Mouse (Mus musculus) testis, adult 2 months (tissue): ENCODE data around the gene Fam163b. TPM values are rescaled to one million over a fixed set of nuclear protein-coding genes. Genes with fewer than 3 reads are reported as not detected.

Experiments used
- H3K27ac ChIP-seq: fragments of 200-500 bp; 2 replicates; pipeline ENCODE4 v1.5.1; 2012; ENCODE audit warnings: low read depth, low read length; ENCODE audit not compliant: control insufficient read depth, insufficient read depth
- H3K27me3 ChIP-seq: fragments of 200-500 bp; 2 replicates; pipeline ENCODE4 v1.6.1; 2012; ENCODE audit warnings: mild to moderate bottlenecking, low read length, moderate library complexity; ENCODE audit not compliant: control insufficient read depth, insufficient read depth
- H3K36me3 ChIP-seq: fragments of 200-500 bp; 2 replicates; pipeline ENCODE4 v1.6.1; 2012; ENCODE audit warnings: mild to moderate bottlenecking, low read length; ENCODE audit not compliant: control insufficient read depth, insufficient read depth
- H3K4me1 ChIP-seq: fragments of 200-500 bp; 2 replicates; pipeline ENCODE4 v1.6.1; 2012; ENCODE audit warnings: low read length; ENCODE audit not compliant: control insufficient read depth, insufficient read depth
- H3K4me3 ChIP-seq: fragments of 200-500 bp; 2 replicates; pipeline ENCODE4 v1.5.1; 2012; ENCODE audit warnings: low read depth, mild to moderate bottlenecking, low read length, moderate library complexity, mixed read lengths; ENCODE audit not compliant: control insufficient read depth
- CTCF ChIP-seq: fragments of 200-500 bp; IDR thresholded peaks from 2 replicates; pipeline ENCODE4 v1.5.1; 2012; ENCODE audit warnings: low read depth, mild to moderate bottlenecking, inconsistent platforms, low read length, moderate library complexity; ENCODE audit not compliant: control insufficient read depth, insufficient read depth, insufficient replicate concordance
- POLR2A ChIP-seq: fragments of 200-500 bp; IDR thresholded peaks from 2 replicates; pipeline ENCODE4 v1.6.1; 2012; ENCODE audit warnings: low read depth, mild to moderate bottlenecking, inconsistent platforms, low read length, moderate library complexity; ENCODE audit not compliant: control insufficient read depth
- polyA plus RNA-seq: library from polyadenylated mRNA; depleted of rRNA; stranded (reverse); fragments of >200 nt; gene quantifications from 2 replicates; pipeline ENCODE4 v1.2.3, GENCODE M21; 2012; rRNA removed

The Fam163b gene
- polyA plus RNA-seq, 1 experiment: 0.54 TPM

- H3K27ac ChIP-seq: no peak overlapping the region
These were observed 72.0 kb downstream of the Fam163b start for GRCm38 (mm10) chr2:27070247-27070813.

GRCm38 (mm10) chr2:27069646-27070045, 72.6 kb downstream of the Fam163b start:
- Histone ChIP-seq H3K27me3 (no peaks in the 10 kb centered on the region), H3K36me3 (no peaks in the 10 kb centered on the region), H3K27ac (no peak overlapping the region), H3K4me3 (no peak overlapping the region), H3K4me1 (peaks cover 13% of the 10 kb centered on the region)
- TF ChIP-seq CTCF (no peak), POLR2A (no peak)

More at GRCm38 (mm10) chr2:27070247-27070813, 72.0 kb downstream of the Fam163b start:
- no peak for TF ChIP-seq CTCF
- no peak for TF ChIP-seq POLR2A
- no peaks in the 10 kb centered on the region for H3K36me3 ChIP-seq
- H3K4me3 ChIP-seq: no peak overlapping the region
- H3K4me1 ChIP-seq: peaks cover 13% of the 10 kb centered on the region
- no peaks in the 10 kb centered on the region for H3K27me3 ChIP-seq

- H3K4me3 ChIP-seq: no peak overlapping the region
These were observed 74.3 kb downstream of the Fam163b start for GRCm38 (mm10) chr2:27067996-27068395.

GRCm38 (mm10) chr2:27067124-27067523, 75.2 kb downstream of the Fam163b start:
- H3K4me3 ChIP-seq: no peak overlapping the region
- no peak overlapping the region for H3K27ac ChIP-seq
- H3K4me1 ChIP-seq: peaks cover 9% of the 10 kb centered on the region; the same call in 1 of the 2 replicates
- H3K27me3 ChIP-seq: no peaks in the 10 kb centered on the region
- H3K36me3 ChIP-seq: no peaks in the 10 kb centered on the region
- TF ChIP-seq CTCF: no peak
- TF ChIP-seq POLR2A: no peak

More at GRCm38 (mm10) chr2:27067996-27068395, 74.3 kb downstream of the Fam163b start:
- TF ChIP-seq POLR2A (no peak), CTCF (no peak)
- Histone ChIP-seq H3K36me3 (no peaks in the 10 kb centered on the region), H3K27me3 (no peaks in the 10 kb centered on the region), H3K27ac (no peak overlapping the region), H3K4me1 (peaks cover 11% of the 10 kb centered on the region)

Other genes starting within 250 kb of the Fam163b start
- gene Surf6, start 239.6 kb downstream of the Fam163b start, polyA plus RNA-seq: 4.5 and 5.8 TPM in 2 replicates
- 30.3 and 34.4 TPM in 2 replicates for gene Med22, start 231.8 kb downstream of the Fam163b start, polyA plus RNA-seq
- 229 and 302 TPM in 2 replicates for gene Rpl7a, start 231.7 kb downstream of the Fam163b start, polyA plus RNA-seq
- gene Surf2, start 226.1 kb downstream of the Fam163b start, polyA plus RNA-seq: 9.0 and 9.9 TPM in 2 replicates
- 23.2 and 26.3 TPM in 2 replicates for gene Surf1, start 226.0 kb downstream of the Fam163b start, polyA plus RNA-seq
- gene Surf4, start 208.6 kb downstream of the Fam163b start, polyA plus RNA-seq: 172 and 189 TPM in 2 replicates
- gene Stkld1, start 208.4 kb downstream of the Fam163b start, polyA plus RNA-seq: 131 and 138 TPM in 2 replicates
- 11.3 and 11.8 TPM in 2 replicates for gene Rexo4, start 178.1 kb downstream of the Fam163b start, polyA plus RNA-seq
- gene Adamts13, start 169.1 kb downstream of the Fam163b start, polyA plus RNA-seq: 0.02 and 0.04 TPM in 2 replicates
- 21.4 and 26.5 TPM in 2 replicates for gene Cacfd1, start 132.6 kb downstream of the Fam163b start, polyA plus RNA-seq
- 0.25 and 0.32 TPM in 2 replicates for gene Slc2a6, start 114.5 kb downstream of the Fam163b start, polyA plus RNA-seq
- gene Mymk, start 70.3 kb downstream of the Fam163b start, polyA plus RNA-seq: not detected in 2 replicates
- gene Adamtsl2, start 63.1 kb downstream of the Fam163b start, polyA plus RNA-seq: 2.5 and 3.1 TPM in 2 replicates
- gene Dbh, start 22.7 kb upstream of the Fam163b start, polyA plus RNA-seq: 0.15 and 0.18 TPM in 2 replicates
- 1.7 and 3.1 TPM in 2 replicates for gene Sardh, start 105.8 kb upstream of the Fam163b start, polyA plus RNA-seq